Mouse (Mus musculus) lung, postnatal 4 days (tissue): ENCODE measurements at regions not wholly inside any gene's neighbourhood (a gene's known extent, or its start where the extent isn't known, plus 50 kb on each side); places are given as distances from the start of the nearest gene placed in this dataset.
A peak's percentile ranks its signal among the peaks of the same experiment; 100 is the strongest.

Experiments used
- DNase-seq, 2 experiments: peaks; one replicate each; pipeline ENCODE4 v3.0.0; 2021

DNA sequence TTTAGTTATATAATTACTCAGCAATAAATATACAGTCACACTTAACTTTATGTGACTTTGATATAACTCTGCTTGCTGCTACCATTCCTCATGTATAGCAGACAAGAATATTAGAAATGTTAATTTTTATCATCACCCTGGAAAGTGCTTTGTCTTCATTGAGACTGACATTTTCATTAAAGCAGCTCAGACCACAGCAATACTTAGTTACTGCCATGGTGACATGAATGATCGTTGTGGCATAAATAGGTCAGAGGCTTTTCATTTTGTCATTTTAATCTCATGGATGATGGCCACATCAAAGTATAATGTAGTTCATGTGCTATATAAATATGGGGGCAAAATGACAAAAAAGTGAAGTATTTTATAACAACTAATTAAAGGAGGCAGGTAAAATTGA, 498.1 kb downstream of the Slc22a22 start:
- DNase-seq = no peak

DNA sequence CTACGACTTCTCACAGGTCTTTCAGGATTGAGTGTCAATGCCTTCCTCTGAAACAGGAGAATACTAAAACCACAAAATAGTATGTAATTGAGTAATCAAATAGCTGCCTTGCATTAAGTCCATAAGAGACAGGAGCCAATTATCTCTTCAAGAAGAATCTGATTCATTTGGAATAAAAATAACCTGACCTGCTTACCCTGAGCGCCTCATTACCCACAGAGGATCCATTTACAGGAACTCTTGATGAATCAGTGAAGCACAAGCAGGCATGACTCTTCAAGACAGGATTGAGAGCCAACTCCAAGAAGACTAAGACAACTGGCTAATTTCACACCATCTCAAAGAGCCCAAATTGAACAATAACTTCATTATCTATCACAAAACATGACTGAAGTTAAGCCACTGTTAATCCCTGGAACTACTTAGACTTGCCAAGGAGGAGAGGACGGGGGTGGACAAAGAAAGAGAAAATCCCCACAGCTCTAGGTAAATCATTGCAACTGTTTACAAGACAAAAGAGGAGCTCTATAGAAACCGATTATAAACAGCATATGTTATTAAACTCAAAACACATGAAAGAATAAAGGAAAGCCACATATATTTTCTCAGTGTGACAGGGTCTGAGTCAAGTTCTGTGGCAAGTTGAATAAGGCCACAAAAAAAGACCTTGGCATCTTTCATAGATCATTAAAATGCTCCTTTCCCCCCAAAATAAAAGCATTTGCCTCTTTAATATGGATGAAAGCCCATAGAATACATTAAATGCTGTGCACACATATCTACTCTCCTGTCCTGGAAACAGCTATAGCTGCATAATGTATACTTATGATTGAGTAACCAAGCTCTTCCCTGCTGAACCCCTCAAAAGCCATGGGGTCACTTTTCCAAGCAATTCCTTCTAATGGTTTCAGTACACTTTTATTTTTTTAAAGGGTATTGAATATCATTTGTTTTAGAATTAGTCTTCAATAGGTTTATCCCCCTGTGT, 501.7 kb downstream of the Slc22a22 start:
- no peak for DNase-seq

DNA sequence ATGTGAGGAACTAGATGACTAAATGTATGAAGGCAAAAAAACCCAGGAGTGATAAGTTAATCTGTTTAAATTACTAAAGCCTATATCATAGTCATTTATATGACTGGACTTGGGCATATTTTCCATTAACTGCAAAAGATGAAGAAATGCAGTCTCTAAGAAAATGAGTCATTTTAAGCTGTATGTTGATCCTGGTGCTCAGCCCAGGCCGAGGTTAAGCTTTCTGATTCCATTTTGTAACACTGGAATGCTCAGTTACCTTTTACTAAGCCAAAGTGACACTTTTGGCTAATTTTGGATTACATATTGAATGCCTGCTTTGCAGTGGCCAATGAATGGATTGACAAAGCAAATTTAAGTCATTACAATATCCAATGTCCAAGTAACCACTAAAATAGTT, 507.3 kb downstream of the Slc22a22 start:
- no peak for DNase-seq

DNA sequence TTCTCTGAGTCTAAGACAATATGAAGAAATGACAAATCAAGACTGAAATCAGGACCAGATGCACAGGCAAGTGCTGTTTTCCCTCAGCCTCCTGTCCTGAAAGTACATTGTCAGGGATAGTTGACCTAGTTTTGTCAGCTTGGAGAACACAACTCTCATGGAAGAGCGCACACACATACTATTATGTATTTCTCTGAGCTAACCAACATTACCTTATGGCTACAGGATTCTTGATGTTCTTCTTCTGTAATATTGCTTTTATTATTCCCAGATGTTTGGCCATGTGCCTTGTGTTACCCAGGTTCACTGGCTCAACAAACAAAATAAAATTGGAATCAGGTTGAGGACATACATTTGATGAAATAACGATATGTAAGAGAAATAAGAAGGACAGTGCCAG, 521.1 kb downstream of the Slc22a22 start:
- no peak for DNase-seq

DNA sequence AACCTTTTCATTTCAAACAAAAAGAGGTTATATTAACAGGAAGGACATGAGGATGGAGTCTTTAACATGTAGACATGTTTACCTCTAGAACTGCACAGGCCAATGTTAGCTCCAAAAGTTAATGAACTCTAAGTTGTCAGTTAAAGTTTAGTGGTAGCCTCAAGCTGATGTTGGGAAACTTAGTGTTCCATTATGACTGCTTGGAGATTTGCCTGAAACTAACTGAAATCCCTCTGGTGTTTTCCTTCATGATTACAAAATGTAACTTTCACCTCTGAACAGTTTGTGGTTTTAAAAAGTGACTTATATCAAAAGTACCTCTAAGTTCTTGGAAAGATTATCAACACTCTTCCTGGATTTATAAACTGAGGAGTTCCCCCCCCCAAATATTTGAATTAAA, 525.2 kb downstream of the Slc22a22 start:
- DNase-seq = no peak

DNA sequence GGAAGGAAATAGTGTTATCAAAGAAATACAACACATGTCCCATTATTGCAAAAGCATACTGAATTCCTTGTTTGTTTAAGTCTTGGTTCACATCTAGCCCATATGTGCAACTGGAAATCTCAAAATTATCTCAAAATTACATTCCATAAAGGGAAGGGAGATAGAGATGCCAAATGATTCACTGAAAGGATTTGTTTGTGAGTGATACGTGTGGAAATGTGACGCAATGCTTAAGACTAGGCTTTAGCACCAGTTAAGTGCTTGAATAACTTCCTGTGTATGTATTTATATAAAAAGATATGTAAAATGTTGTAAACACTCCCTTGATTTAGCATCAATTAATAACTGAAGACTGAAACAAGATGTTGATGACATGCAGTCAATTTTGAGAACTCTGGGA, 526.6 kb downstream of the Slc22a22 start:
- DNase-seq = no peak

DNA sequence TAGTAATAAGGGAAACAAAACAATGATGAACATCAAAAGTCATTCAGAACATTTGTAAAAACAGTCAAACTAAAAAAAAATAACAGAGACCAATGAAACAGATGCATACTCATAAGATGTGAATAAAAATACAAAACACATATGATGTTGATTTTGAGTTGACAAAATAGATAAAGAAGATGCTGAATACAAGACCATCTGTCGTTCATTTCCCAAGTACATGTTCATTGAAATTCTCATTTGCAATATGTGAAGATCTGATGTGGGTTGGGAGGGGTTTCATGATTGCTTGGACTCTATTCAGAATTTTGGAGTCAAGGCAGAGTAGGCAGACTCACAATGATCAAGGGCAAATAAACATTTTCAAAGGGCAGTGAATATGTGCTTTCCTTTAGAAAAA, 536.5 kb downstream of the Slc22a22 start:
- DNase-seq = no peak

DNA sequence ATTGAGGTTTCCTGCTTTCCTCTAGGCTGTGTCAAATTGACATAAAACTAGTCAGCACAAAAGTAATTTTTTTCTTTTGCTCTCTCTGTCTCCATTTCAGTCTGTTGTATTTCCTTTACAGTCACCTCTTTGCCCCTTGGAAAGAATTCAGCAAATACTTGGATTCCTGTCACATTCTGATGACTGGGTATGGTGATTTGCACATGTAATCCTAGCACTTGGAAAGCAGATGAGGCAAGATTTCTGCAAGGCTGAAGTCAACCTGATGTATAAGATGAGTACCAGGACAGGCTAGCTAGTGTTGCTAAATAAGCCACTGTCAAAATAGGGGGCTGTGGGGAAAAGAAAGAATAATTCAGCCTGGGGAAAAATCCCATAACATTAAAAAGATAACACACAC, 580.9 kb downstream of the Slc22a22 start:
- no peak for DNase-seq

DNA sequence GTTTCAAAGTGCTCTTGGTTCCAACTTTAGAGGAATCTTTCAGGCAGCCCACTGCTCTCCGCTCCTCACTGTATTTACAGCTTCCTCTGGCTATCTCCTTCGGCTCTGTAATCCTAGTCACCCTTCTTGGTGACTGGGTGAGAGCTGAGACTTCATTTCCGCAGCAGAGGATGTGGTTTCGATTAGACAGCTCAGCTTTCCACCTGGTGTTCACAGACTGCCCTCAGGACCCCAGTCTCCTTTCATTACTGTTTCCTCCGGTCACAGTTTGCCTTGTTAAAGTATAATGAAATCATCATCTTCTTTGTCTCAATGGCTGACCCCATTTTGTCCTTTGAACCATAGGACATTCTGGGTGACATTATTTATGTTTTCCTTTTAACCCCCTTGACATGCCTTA, 595.9 kb downstream of the Slc22a22 start:
- no peak for DNase-seq

DNA sequence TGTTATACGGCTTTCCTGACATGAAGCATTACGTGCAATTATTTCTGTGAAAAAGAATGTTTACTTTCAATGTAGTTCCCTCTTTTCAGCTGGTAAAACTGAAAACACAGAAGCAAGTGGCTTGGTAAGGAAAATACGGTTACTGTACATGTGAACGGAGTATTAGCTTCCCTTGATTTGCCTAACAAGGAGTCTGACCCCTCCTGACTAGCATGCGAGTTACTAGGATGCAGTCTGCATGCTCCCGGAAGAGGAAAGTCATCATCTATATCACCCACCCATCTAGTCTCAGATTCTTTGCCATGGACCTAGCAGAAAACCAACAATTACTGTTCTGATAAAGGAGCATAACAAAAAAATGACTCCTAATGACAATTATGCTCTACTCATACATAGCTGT, 611.5 kb downstream of the Slc22a22 start:
- no peak for DNase-seq

DNA sequence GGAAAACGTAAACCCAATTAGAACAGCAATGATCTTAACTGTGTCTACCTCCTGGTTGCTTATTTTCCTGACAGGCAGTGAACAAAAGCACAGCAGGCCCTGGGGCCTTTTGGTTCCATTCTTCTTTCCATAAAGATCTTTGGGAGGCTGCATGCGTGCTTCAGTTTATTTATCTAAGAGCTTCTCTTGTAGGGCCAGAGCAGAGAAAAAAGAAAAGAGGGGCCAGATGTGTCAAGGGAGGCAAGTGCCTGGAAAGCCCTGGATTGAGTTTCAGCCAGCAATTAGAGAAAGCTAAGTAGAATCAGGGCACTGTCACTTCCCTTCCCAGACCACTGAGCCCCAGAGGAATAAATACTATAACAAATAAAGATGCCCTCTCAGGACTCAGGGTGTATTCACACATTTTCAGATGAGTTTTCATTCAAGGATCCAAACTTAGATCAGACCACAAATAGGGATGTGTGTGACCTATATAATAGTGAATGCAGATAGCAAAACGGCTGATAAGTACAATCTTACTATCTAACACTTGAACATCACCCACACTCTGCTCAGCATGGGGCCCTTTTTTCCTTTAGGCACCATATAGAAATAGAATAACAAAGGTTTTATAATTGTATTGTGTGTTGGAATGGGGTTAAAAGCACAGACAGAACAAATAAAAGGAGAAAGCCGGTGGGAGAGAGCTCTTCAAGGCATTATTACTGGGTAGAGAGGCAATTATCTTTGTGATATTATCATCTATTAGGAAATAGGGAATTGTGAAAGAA, 612.2 kb downstream of the Slc22a22 start:
- DNase-seq = no peak

DNA sequence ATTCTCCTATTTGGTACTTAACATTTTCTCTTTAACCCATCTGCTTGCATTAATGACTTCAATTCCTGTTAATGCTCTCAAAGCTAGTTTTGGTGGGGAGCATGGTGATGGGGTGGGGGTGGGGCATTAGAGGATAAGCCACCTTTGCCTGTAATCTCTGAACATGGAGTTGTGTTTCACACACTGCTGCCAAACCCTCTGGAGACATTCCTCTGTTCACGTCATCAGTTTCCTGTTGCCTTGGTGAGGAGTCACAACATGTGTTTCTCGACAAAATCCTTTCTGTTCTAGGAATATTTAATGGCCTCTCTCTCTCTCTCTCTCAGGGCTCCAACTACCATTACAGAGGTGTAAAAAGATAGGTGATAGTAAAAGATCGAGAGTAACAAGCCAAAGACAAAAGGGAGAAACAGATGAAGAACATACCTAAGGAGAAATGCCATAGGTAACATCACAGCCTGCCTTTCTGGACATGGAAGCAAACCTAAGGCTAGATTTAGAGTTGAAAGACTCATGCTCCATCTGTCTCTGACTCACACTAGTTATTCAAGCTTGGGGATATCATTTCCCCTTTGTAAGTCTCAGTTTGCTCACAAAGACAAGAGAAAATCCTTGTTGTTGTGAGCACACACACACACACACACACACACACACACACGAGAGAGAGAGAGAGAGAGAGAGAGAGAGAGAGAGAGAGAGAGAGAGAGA, 618.6 kb downstream of the Slc22a22 start:
- no peak for DNase-seq

DNA sequence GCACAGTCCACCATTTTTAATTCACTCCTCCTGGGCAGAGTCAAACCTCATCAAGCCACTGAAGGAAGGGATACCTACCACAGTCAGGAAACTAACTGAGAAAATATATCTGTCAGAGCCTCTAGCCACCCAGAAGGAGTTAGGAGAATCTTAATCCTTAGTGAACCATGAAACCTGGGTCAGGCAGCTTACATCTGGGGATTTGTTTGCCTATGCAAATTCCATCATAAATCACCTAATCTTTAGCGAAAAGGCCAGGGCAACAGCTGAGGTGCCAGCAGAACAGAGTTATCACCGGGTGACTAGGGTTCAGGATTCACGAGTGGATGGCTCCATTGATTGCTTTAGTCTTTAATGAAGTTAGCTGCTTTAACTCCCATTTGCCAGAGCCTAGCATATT, 619.3 kb downstream of the Slc22a22 start:
- DNase-seq = no peak

DNA sequence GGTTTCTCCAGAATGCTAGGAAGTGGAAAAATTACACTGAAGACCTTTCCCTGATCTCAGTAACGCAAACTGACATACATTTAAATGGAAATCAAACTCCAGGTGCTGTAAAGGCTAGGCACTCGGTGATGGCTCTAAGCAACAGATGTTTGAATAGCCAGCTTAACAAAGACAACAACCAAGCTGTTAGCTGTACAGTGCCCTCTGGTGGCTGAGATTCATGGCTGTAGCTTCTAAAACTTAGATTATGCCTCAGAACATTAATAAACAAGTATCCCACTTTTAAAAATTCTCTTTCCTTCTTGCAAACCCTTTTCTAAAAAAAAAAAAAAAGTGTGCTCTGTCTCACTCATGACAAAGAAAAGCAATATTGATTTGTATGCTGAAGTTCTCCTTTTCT, 621.4 kb downstream of the Slc22a22 start:
- peak in 1 of 2 experiments; percentile 63 for DNase-seq

DNA sequence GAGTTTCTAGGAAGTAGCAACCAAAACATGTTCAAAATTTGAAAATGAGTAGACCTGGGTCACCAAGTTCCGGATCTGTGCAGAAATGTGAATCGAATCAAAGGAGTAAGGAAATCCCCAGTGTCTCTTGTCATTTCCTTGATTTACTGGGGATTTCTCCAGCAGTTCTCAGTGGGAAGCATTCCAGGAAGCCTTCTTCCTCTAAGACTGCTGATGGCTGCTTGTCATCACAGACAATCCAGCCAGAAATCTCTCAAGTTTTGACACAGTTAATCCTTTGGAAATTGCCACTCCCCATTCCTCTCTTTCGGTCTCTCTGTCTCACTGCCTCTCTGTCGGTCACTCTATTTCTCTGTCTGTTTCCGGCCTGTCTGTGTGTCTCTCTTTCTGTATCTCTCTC, 624.3 kb downstream of the Slc22a22 start:
- DNase-seq = no peak

DNA sequence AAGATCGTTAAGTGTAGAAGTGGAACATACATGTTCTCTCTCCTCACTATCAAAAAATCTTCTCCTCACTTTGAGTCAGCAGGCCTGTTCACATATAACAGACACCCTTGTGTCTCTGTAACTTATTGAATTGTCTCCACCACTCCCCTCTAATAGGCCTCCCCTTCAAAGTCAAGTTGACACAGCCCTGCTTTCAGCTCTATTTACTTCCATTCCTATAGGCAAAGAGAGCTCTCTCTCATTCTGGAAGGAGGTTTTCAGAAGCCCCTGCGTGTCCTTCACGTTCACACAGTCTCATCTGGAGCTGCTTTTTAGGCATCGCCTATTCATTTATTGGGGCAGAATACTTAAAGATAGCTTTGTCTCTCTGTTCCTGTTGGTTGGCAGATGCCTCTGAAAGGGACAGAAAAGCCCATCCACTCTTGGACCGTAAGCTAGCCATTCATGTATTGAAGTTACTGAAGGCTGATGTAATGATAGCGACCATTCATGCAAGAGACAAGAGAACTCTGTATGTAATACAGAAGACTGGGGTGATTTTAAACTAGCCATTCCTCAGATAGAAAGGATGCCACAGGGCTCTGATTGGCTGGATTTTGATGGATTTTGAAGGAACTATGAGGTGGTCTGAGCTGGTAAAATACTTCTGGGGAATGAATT, 629.8 kb downstream of the Slc22a22 start:
- DNase-seq = no peak

DNA sequence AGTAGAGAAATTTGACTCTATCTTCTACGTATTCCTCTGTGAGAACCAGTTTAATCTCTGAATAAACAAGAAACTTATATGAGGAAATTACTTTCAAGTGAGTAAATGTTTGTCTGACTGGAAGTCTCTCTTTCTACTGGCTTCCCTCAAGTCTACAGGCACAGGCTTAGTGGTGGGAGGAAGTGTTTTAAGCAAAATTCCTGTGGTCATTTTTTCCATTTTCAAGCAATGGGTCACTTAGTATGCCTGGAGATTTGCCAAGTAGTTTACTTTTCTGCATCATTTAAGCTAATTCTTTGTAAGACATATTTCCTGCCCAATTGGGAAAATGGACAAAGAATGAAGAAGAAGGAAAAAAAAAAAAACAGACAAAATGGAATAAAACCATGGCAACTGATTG, 632.9 kb downstream of the Slc22a22 start:
- DNase-seq = no peak

DNA sequence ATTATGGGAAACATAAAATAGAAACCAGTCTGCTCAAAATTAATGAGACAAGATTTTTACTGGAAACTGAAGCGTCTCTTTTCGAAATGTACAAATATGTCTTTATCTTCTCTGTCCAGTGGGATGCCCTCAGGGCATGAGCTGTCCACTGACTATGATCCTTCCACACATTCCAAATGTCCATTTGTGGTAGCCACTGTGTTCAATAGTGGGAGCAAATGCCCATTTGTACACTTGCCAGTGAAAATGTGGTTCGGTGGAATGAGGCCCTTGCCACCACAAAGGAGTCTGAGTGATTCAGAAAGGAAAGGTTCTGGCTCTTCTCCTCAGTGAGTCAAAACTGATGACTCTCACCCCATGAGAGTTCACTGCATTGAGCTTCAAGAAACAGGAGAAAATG, 635.9 kb downstream of the Slc22a22 start:
- DNase-seq = no peak

DNA sequence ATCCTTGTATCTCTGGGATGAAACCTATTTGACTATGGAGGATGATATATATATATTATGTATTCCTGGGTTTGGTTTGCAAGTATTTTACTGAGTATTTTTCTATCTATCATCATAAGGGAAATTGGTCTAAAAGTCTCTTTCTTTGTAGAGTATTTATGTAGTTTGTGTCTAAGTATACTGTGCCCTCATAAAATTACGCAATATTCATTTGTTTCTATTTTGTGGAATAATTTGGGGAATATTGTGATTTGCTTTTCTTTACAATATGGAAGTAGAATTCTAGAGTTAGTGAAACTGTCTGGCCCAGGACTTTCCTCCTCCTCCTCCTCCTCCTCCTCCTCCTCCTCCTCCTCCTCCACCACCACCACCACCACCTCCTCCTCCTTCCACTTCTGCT, 640.1 kb downstream of the Slc22a22 start:
- DNase-seq = no peak

DNA sequence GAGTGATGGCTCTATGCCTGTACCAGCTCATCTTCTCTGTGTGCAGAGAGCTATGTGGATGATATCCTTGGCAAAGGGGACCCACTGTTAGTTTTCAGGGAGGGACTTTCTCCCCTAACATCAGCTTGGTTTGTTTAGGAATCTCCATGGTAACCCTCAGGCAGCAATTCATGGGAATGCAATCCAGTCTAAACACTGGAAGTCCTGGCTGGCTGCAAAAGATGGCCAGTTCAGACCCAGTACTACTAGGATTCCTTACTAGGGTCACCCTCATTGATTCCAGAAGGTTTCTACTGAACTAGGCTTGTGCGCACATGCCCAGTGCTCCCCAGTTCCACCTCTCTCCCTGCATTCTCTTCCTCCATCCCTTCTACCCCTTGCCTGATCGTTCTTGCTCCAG, 642.8 kb downstream of the Slc22a22 start:
- no peak for DNase-seq

DNA sequence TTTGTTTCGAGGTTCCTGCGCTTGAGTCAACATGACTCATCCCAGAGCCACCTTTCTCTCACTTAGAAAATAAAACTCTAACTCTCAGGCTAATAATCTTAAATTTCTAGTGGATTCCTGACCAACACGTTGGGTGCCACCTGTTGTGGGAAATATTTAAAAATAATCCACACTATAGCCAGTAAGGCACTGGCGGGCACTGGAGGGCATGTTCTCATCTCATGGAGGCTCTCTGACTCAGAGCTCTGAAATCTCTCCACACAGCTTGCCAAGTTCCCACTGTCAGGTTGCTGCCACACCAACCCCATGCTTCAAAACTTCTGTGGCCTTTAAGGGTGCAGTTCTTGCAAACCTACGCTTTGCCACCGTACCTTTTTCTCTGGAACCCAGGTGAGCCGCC, 644.8 kb downstream of the Slc22a22 start:
- DNase-seq = no peak

DNA sequence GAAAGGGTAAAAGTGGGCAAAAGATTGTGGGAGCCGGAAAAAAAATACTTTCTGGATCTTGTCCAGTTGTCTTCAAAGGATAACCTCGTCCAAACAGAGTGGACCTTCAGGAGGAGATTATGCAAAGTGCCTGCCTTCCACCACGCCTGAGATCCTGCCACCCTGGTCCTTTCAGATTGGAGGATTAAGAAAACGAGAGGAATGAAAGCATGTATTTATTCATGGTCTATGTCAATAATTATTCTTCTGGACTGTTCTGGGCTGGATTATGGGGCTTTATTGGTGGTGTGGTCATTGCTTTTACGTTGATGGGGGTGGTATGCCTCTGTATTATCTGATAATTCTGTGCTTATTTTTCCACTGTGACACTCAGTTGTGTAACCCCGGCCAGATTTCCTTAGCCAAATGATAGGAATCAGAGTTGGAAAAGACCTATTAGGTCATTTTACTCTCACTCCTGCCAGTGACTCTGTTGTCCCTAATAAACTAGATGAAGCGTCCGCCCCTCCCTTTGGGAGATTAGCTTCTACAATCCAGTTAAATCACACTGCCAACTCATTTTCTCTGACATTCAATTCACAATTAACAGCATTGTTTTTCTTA, 656.3 kb downstream of the Slc22a22 start:
- DNase-seq = no peak
